Mouse (Mus musculus) thymus, postnatal 4 days (tissue): ENCODE data around the gene Mras.

Experiments used
- DNase-seq: peaks from one replicate; pipeline ENCODE4 v3.0.0; 2021

Gene Mras

DNA sequence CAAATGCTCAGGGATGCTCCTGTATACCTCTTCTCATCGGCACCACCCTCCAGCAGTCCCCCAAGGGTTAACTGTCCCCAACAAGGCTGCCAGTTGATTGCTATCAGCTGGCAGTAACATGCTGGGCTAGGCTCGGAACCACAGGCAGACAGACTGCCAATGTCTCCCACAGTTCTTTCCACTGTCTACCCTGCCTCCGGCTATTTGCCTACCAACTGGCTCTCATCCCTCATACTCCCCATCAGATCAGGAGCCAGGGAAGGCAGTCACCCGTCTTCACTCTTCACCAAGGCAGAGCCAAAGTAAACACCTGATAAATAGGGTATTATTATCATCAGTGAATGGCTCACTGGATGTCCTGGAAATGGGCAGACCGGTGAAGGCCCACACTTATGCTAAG lies 82.4 kb downstream of the Mras start:
- no peak for DNase-seq

DNA sequence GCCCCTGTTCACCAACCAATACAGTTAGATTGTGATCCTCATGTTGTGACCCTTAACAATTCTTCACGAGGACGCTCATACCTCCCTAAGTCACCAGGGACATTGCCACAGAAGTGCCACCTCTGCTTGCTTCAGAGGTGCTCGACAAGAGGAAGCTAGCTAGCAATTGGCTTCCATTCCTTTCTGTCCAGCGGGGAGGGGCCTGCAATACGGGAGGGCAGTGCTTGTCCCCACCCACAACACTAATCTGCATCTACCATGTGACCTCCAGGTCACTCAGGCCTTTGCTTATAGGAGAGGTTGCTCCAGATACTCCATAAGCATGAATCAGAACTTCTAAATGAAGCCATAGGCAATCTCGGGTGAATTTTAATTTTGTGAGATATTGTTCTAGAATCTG lies 83.8 kb downstream of the Mras start:
- DNase-seq = no peak

DNA sequence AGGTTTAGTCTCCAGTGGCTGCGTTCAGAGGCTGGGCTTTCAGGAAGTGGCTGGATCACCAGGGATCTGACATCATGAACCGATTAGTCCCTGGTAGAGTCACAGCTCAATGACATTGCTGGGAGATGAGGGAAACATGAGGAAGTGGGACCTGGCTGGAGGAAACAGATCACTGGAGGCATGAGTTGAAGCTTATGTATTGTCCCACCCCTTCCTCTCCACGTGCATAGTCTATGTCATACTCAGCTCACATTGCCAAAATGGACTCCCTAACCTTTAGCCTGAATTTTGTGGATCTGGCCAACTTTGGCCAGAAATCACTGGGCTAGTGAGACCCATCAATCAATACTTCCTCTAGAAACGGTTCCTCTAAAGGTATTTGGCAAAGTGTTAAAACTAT lies 84.2 kb downstream of the Mras start:
- DNase-seq = no peak

GRCm38 (mm10) chr9:99345351-99345792 lies 91.8 kb downstream of the Mras start:
- no peak for DNase-seq

DNA sequence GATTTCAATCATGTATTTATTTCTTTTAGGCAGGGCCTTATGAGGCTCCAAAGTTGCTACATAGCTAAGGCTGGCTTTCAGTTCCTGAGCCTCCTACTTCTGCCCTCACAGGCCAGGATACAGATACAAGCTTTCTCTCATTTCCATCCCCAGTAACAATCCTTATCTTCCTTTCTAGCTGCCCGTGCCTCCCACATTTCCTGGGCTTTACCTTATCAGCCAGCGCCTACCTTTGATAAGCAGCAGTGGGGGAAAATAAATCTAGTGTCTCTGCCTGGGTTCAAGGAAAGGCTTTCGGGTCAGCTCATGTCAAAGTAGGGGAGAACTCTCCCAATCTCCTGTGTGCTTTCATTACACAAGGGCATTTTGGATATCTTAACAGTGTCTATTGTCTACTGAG lies 95.6 kb downstream of the Mras start:
- DNase-seq = no peak

- no peak for DNase-seq
These were observed 97.1 kb downstream of the Mras start for GRCm38 (mm10) chr9:99340126-99340525.

DNA sequence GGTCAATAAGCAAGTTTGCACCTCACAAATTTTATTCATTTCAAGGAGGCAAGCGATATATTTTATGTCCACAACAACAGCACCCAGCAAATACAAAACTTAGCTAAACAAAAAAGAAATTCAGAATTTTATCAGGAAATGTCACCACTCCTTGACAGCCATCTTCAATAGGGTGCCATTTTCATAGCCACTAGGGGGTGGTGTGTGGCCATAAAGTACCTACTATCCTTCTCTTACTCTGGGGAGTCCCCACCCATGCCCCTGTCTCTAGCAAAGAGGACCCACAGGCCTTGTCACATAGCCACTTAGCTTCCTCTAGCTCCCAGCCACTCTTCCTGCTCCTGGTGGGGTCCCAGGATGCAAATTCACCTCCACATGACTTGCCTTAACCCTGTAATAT lies 98.0 kb downstream of the Mras start:
- no peak for DNase-seq

- no peak for DNase-seq
These were observed 98.9 kb downstream of the Mras start for GRCm38 (mm10) chr9:99338293-99338692.

- DNase-seq = no peak
These were observed 100.6 kb downstream of the Mras start for GRCm38 (mm10) chr9:99336538-99336937.
